Mouse (Mus musculus) ovary, adult 18-20 months (tissue): ENCODE results near the gene Nxt2.
"Not testable (repeated sequence)": the region's sequence is repeated elsewhere in the genome, so short reads cannot be mapped to it uniquely, and the experiment has no call there.

Experiments used
- DNase-seq: peaks from one replicate; pipeline ENCODE4 v3.0.0; 2022; ENCODE audit warnings: low spot score, mixed read lengths

The Nxt2 gene

GRCm38 (mm10) chrX:142226542-142226941 is at the start of gene Nxt2:
TSS of gene Nxt2 (plus strand) at chrX:142226770.
- DNase-seq = no peak

- DNase-seq = no peak
Observed at GRCm38 (mm10) chrX:142176981-142177380, 49.6 kb upstream of the Nxt2 start.

GRCm38 (mm10) chrX:142182026-142182425 is 44.5 kb upstream of the Nxt2 start:
- no peak for DNase-seq

- DNase-seq = no peak
Observed at GRCm38 (mm10) chrX:142189023-142189703, 37.4 kb upstream of the Nxt2 start.

GRCm38 (mm10) chrX:142190355-142190754 is 36.2 kb upstream of the Nxt2 start:
- DNase-seq = no peak

- no peak for DNase-seq
Observed at GRCm38 (mm10) chrX:142194420-142194819, 32.1 kb upstream of the Nxt2 start.

GRCm38 (mm10) chrX:142195551-142195950 is 31.0 kb upstream of the Nxt2 start:
- no peak for DNase-seq

GRCm38 (mm10) chrX:142196831-142197230 is 29.7 kb upstream of the Nxt2 start, which contains the start of gene Gucy2f:
TSS of gene Gucy2f (minus strand) at chrX:142196931.
- no peak for DNase-seq

GRCm38 (mm10) chrX:142200295-142200694 is 26.3 kb upstream of the Nxt2 start:
- DNase-seq = no peak

- DNase-seq = peak; percentile 1
Observed at GRCm38 (mm10) chrX:142227398-142228054, 956 bp downstream of the Nxt2 start.

- DNase-seq = peak; percentile 51
Observed at GRCm38 (mm10) chrX:142228055-142228768, 1.6 kb downstream of the Nxt2 start.

- no peak for DNase-seq
Observed at GRCm38 (mm10) chrX:142228769-142229158, 2.2 kb downstream of the Nxt2 start.

GRCm38 (mm10) chrX:142236146-142236545 is 9.6 kb downstream of the Nxt2 start:
- DNase-seq = not testable (repeated sequence)

GRCm38 (mm10) chrX:142237101-142237500 is 10.5 kb downstream of the Nxt2 start:
- DNase-seq = no peak

- DNase-seq = no peak
Observed at GRCm38 (mm10) chrX:142245682-142246327, 19.2 kb downstream of the Nxt2 start.

- no peak for DNase-seq
Observed at GRCm38 (mm10) chrX:142250008-142250736, 23.6 kb downstream of the Nxt2 start.

GRCm38 (mm10) chrX:142276031-142276430 is 49.5 kb downstream of the Nxt2 start:
- DNase-seq = no peak

- DNase-seq = no peak
Observed at GRCm38 (mm10) chrX:142276573-142276972, 50.0 kb downstream of the Nxt2 start.

GRCm38 (mm10) chrX:142285905-142286304 is 59.3 kb downstream of the Nxt2 start:
- DNase-seq = no peak
